Mouse (Mus musculus): ENCODE measurements around the gene Tha1. TPM values are rescaled to one million over a fixed set of nuclear protein-coding genes. Genes with fewer than 3 reads are reported as not detected.

Gene Tha1
- 6.6 and 7.1 TPM in 2 replicates for polyA plus RNA-seq (2015; fragmentation: Nextera tagmentation; extraction: Ambion mirVana)

- 2% methylated on average over 51 of the region's 51 CpGs for WGBS (ENCODE audit: insufficient replicate concordance)
- Histone ChIP-seq H3K27ac (ENCODE audit: low read depth) (peak within 1 kb of the TSS; percentile 67), H3K4me2 (ENCODE audit: low read depth, low read length) (peak within 1 kb of the TSS; percentile 71), H3K9ac (replicated peaks) (peak within 1 kb of the TSS; percentile 70), H3K36me3 (replicated peaks; ENCODE audit: insufficient read depth, low read length) (no peaks in the 10 kb centered on the region), H3K4me1 (ENCODE audit: insufficient read depth) (peaks cover 44% of the 10 kb centered on the region), H3K9me3 (ENCODE audit: low read length) (no peaks in the 10 kb centered on the region), H3K27me3 (ENCODE audit: insufficient read depth, low read length) (no peaks in the 10 kb centered on the region), H3K4me3 (ENCODE audit: low read depth, low read length) (peak within 1 kb of the TSS; percentile 48)
- ATAC-seq (peak; percentile 59), DNase-seq (peak; percentile 80)
- no peak for TF ChIP-seq CTCF (IDR thresholded peaks at IDR 0.05; ENCODE audit: low read depth)
- no peak for TF ChIP-seq EP300 (IDR thresholded peaks at IDR 0.05; ENCODE audit: low read depth)
These were observed at the start of gene Tha1 for GRCm38 (mm10) chr11:117872861-117873608. TSS of gene Tha1 (minus strand) at chr11:117873481.

- no peak for DNase-seq
- no peak overlapping the region for H3K27ac ChIP-seq (ENCODE audit: low read depth)
- H3K4me2 ChIP-seq (ENCODE audit: low read depth, low read length) = no peak overlapping the region
These were observed 45.9 kb upstream of the Tha1 start for GRCm38 (mm10) chr11:117919211-117919610.

GRCm38 (mm10) chr11:117918541-117918940 is 45.3 kb upstream of the Tha1 start:
- Histone ChIP-seq H3K27ac (ENCODE audit: low read depth) (no peak overlapping the region), H3K4me1 (ENCODE audit: insufficient read depth) (peaks cover 15% of the 10 kb centered on the region), H3K4me2 (ENCODE audit: low read depth, low read length) (no peak overlapping the region), H3K27me3 (ENCODE audit: insufficient read depth, low read length) (no peaks in the 10 kb centered on the region), H3K9me3 (ENCODE audit: low read length) (peaks cover 5% of the 10 kb centered on the region; the same call in 1 of the 2 replicates), H3K36me3 (replicated peaks; ENCODE audit: insufficient read depth, low read length) (no peaks in the 10 kb centered on the region), H3K9ac (replicated peaks) (no peak overlapping the region), H3K4me3 (ENCODE audit: low read depth, low read length) (no peak overlapping the region)
- ATAC-seq (no peak), DNase-seq (no peak)
- WGBS (ENCODE audit: insufficient replicate concordance) = 71% methylated on average over 11 of the region's 11 CpGs
- TF ChIP-seq EP300 (IDR thresholded peaks at IDR 0.05; ENCODE audit: low read depth) (no peak), CTCF (IDR thresholded peaks at IDR 0.05; ENCODE audit: low read depth) (no peak)

More at GRCm38 (mm10) chr11:117919211-117919610, 45.9 kb upstream of the Tha1 start:
- Histone ChIP-seq H3K27me3 (ENCODE audit: insufficient read depth, low read length) (no peaks in the 10 kb centered on the region), H3K9ac (replicated peaks) (no peak overlapping the region), H3K4me3 (ENCODE audit: low read depth, low read length) (no peak overlapping the region), H3K9me3 (ENCODE audit: low read length) (peaks cover 5% of the 10 kb centered on the region; the same call in 1 of the 2 replicates), H3K4me1 (ENCODE audit: insufficient read depth) (peaks cover 10% of the 10 kb centered on the region), H3K36me3 (replicated peaks; ENCODE audit: insufficient read depth, low read length) (no peaks in the 10 kb centered on the region)
- ATAC-seq = no peak
- no peak for TF ChIP-seq CTCF (IDR thresholded peaks at IDR 0.05; ENCODE audit: low read depth)
- TF ChIP-seq EP300 (IDR thresholded peaks at IDR 0.05; ENCODE audit: low read depth) = no peak
- WGBS (ENCODE audit: insufficient replicate concordance) = 44% methylated on average over 5 of the region's 5 CpGs

- H3K4me2 ChIP-seq (ENCODE audit: low read depth, low read length) = no peak overlapping the region
- H3K4me1 ChIP-seq (ENCODE audit: insufficient read depth) = peaks cover 24% of the 10 kb centered on the region
- no peak overlapping the region for H3K27ac ChIP-seq (ENCODE audit: low read depth)
- DNase-seq (no peak), ATAC-seq (no peak)
- H3K9me3 ChIP-seq (ENCODE audit: low read length) = peaks cover 5% of the 10 kb centered on the region; the same call in 1 of the 2 replicates
- no peaks in the 10 kb centered on the region for H3K36me3 ChIP-seq (replicated peaks; ENCODE audit: insufficient read depth, low read length)
- no peak overlapping the region for H3K4me3 ChIP-seq (ENCODE audit: low read depth, low read length)
- H3K27me3 ChIP-seq (ENCODE audit: insufficient read depth, low read length) = no peaks in the 10 kb centered on the region
- H3K9ac ChIP-seq (replicated peaks) = no peak overlapping the region
- whole genome bisulfite sequencing (ENCODE audit: insufficient replicate concordance) = 95% methylated on average over 7 of the region's 7 CpGs
- TF ChIP-seq EP300 (IDR thresholded peaks at IDR 0.05; ENCODE audit: low read depth) = no peak
- no peak for TF ChIP-seq CTCF (IDR thresholded peaks at IDR 0.05; ENCODE audit: low read depth)
These were observed 42.6 kb upstream of the Tha1 start for GRCm38 (mm10) chr11:117915837-117916236.

- H3K4me2 ChIP-seq (ENCODE audit: low read depth, low read length) = no peak overlapping the region
- H3K9ac ChIP-seq (replicated peaks) = no peak overlapping the region
- ATAC-seq = no peak
- DNase-seq = no peak
- peaks cover 24% of the 10 kb centered on the region for H3K4me1 ChIP-seq (ENCODE audit: insufficient read depth)
- WGBS (ENCODE audit: insufficient replicate concordance) = 58% methylated on average over 1 of the region's 1 CpGs
- H3K4me3 ChIP-seq (ENCODE audit: low read depth, low read length) = no peak overlapping the region
- H3K27me3 ChIP-seq (ENCODE audit: insufficient read depth, low read length) = no peaks in the 10 kb centered on the region
- no peak overlapping the region for H3K27ac ChIP-seq (ENCODE audit: low read depth)
- no peak for TF ChIP-seq EP300 (IDR thresholded peaks at IDR 0.05; ENCODE audit: low read depth)
- TF ChIP-seq CTCF (IDR thresholded peaks at IDR 0.05; ENCODE audit: low read depth) = peak; percentile 77
- H3K36me3 ChIP-seq (replicated peaks; ENCODE audit: insufficient read depth, low read length) = no peaks in the 10 kb centered on the region
- peaks cover 5% of the 10 kb centered on the region; the same call in 1 of the 2 replicates for H3K9me3 ChIP-seq (ENCODE audit: low read length)
These were observed 42.1 kb upstream of the Tha1 start for GRCm38 (mm10) chr11:117915341-117915740.

GRCm38 (mm10) chr11:117914531-117914930 is 41.2 kb upstream of the Tha1 start:
- ATAC-seq = peak; percentile 88
- Histone ChIP-seq H3K4me2 (ENCODE audit: low read depth, low read length) (peak overlapping the region; percentile 29; the same call in 1 of the 2 replicates), H3K36me3 (replicated peaks; ENCODE audit: insufficient read depth, low read length) (no peaks in the 10 kb centered on the region), H3K9me3 (ENCODE audit: low read length) (peaks cover 5% of the 10 kb centered on the region; the same call in 1 of the 2 replicates), H3K4me1 (ENCODE audit: insufficient read depth) (peaks cover 24% of the 10 kb centered on the region), H3K4me3 (ENCODE audit: low read depth, low read length) (no peak overlapping the region), H3K9ac (replicated peaks) (no peak overlapping the region), H3K27ac (ENCODE audit: low read depth) (peak overlapping the region; percentile 49; the same call in 1 of the 2 replicates), H3K27me3 (ENCODE audit: insufficient read depth, low read length) (0 out of 2 replicates have a peak, but pooled peaks cover 3% of the 10 kb centered on the region)
- DNase-seq = peak; percentile 65
- no peak for TF ChIP-seq CTCF (IDR thresholded peaks at IDR 0.05; ENCODE audit: low read depth)
- no peak for TF ChIP-seq EP300 (IDR thresholded peaks at IDR 0.05; ENCODE audit: low read depth)
- WGBS (ENCODE audit: insufficient replicate concordance) = 43% methylated on average over 12 of the region's 12 CpGs

Measured in liver, postnatal 0 days (tissue).